Mouse (Mus musculus) heart, postnatal 25 days (tissue): ENCODE data around the gene Ccdc163. TPM values are rescaled to one million over a fixed set of nuclear protein-coding genes. Genes with fewer than 3 reads are reported as not detected.
A peak's percentile ranks its signal among the peaks of the same experiment; 100 is the strongest.
"Not testable (repeated sequence)": the region's sequence is repeated elsewhere in the genome, so short reads cannot be mapped to it uniquely, and the experiment has no call there.

ENCODE experiments used
- DNase-seq: peaks from one replicate; pipeline ENCODE4 v3.0.0; 2022; ENCODE audit warnings: low spot score
- intact Hi-C: fragments of 180-260 bp; cut with DNase I; formaldehyde crosslinking; loops from one replicate; pipeline ENCODE4 v1.15.1; 2025
- total RNA-seq, 2 experiments: library from RNA; stranded (reverse); gene quantifications; 2 replicates each; pipeline ENCODE4 v1.2.3; 2021

Ccdc163 gene
- 1 to 10 TPM; 5.5 to 5.6 TPM for total RNA-seq

DNA sequence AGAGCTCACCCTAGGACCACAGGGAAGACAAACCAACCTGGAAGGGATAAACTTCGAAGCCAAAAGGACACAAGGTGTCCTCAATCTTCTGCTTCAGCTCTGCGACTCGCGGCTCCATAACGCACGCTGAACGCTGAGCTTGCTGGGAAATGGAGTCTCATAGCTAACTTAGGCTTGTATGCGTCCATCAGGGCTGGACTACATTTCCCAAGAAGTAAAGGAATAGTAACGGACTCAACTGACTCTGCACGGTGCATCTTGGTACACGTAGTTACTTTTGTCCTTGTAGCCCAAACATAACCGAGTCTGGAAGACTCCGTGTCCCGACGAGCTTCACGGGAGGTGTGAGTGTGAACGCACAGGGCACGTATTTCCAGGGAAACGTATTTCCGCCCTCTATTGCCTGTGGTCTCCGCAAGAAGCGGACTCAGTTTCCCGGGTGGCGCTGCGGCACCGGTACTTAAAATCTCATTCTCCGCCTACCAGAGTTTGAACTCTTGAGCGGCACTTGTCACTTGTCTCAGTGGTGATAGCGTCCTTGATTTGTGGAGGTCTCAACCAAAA lies at the start of gene Ccdc163, which contains the start of gene Mmachc:
TSS of gene Ccdc163 (plus strand) at position 309 of the 564 bp plus-strand sequence.
TSS of gene Mmachc (minus strand) at position 206 of the 564 bp plus-strand sequence.
- intact Hi-C loops, result no loop called here
- peak; percentile 87 for DNase-seq

DNA sequence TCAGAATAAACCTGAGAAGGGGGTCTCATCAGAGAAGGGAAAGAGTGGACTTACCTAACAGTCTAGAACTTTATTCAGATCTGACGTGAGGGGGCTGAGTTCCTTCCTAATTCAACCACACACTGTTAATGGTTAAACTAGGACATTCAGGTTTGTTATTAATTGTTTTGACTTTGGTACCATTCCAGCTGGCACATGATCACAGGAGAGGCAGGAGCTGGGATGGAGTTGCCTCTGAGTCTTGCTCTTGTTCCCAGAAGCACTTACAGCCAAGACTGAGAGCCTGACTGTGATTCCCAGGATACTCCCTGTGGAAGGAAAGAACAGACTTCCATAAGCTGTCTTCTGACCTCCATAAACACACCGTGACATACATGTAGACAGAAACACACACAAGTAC lies 48.8 kb upstream of the Ccdc163 start:
- intact Hi-C loops, result no loop called here
- no peak for DNase-seq

DNA sequence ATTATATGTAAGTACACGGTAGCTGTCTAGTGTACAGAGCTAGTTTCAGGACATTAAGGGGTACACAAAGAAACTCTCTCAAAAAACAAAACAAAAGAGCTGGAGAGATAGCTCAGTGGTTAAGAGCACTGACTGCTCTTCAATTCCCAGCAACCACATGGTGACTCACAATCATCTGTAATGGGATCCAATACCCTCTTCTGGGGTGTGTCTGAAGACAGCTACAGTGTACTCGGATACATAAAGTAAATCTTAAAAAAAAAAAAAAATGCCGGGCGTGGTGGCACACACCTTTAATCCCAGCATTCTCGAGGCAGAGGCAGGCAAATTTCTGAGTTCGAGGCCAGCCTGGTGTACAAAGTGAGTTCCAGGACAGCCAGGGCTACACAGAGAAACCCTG lies 48.4 kb upstream of the Ccdc163 start:
- intact Hi-C loops, DNase-seq: not testable (repeated sequence)

DNA sequence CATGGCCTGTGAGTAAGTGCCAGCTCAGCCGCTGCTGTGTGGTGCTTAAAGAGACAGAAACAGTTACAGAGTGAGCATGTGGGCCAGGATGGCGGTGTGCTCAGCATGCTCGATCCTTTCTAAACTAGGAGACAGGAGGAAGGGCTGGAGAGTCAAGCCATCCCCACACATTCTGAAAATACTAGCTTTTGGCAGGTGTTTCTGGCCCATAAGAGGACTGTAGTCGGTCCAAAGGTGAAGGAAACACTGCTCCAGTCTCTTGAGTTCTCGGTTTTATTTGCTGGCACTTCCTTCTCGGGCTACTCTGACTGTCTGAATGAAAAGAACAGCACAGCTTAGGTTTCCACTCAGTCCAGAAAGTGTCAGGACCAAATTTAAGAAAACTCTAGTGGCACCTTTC lies 47.5 kb upstream of the Ccdc163 start:
- DNase-seq, result no peak
- intact Hi-C loops, result no loop called here

GRCm38 (mm10) chr4:116661998-116662397 lies 46.3 kb upstream of the Ccdc163 start:
- intact Hi-C loops, result no loop called here

GRCm38 (mm10) chr4:116666625-116667024 lies 41.7 kb upstream of the Ccdc163 start:
- intact Hi-C loops, result no loop called here
- no peak for DNase-seq

More at GRCm38 (mm10) chr4:116661998-116662397, 46.3 kb upstream of the Ccdc163 start:
- no peak for DNase-seq

- intact Hi-C loops, result no loop called here
- DNase-seq, result no peak
Measured at GRCm38 (mm10) chr4:116668145-116668544, 40.2 kb upstream of the Ccdc163 start.

- DNase-seq, result no peak
- intact Hi-C loops, result no loop called here
Measured at GRCm38 (mm10) chr4:116669291-116669690, 39.0 kb upstream of the Ccdc163 start.

DNA sequence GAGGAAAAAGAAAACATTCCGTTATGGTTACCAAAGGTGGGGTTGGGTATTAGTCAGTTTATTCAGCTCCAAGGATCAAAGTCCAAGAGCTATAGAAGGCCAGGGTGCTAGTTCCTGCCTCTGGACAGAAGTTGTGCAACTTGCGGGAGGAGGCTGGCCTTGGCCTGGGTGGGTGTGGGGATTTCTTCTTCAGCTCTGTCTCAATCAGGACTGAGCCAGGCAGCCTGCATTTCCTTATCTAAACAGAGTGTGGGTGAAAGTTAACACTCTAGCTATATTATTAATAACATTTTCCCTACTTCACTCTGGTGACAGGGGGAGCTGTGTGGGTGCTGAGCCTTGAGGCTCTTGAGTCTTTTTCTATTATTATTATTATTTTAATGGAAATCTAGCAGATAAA lies 35.5 kb upstream of the Ccdc163 start:
- DNase-seq, result no peak
- intact Hi-C loops, result no loop called here

- intact Hi-C loops, DNase-seq: not testable (repeated sequence)
Measured at GRCm38 (mm10) chr4:116674761-116675160, 33.5 kb upstream of the Ccdc163 start.

GRCm38 (mm10) chr4:116676027-116676426 lies 32.3 kb upstream of the Ccdc163 start:
- no peak for DNase-seq
- intact Hi-C loops, result no loop called here

DNA sequence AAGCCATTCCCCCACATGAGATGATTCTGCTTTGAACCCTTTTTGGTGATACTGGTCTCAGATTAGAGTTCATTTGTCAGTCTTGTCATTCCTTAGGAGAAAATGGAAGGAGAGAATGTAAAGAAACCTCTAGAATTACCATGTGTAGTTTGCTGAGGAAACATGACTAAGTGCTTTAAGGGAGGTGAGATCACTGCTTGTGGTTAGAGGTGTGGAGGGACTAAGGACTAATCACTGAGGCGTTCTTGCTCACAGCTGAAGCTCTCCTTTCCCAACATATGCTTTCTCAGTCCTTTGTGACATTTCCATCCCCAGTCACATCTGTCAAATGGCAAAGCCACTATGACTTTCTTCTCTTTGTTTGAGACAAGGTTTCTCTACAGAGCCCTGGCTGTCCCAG lies 30.5 kb upstream of the Ccdc163 start:
- intact Hi-C loops, result no loop called here

DNA sequence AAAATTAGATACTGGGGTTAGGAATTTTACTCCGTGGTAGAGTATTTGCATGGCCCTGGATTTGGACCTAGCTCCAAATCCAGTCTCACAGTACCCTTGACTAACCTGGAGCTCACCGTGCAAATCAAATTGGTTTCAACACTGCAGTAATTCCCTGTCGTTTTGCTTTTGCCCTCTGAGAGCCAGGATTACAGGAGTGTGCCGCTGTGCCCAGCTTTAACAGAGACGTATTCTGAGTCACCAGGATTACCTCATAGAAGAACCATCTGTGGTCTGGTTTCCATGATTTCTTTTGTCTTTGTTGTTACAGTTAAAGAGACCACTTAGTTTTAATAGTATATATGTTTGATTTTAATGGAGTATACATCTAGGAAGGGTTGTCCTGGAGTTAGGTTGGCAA lies 29.2 kb upstream of the Ccdc163 start:
- intact Hi-C loops, result no loop called here

More for the DNA sequence above, 30.5 kb upstream of the Ccdc163 start:
- DNase-seq, result no peak

GRCm38 (mm10) chr4:116680521-116680920 lies 27.8 kb upstream of the Ccdc163 start:
- DNase-seq, intact Hi-C loops: not testable (repeated sequence)

More for the DNA sequence above, 29.2 kb upstream of the Ccdc163 start:
- DNase-seq, result no peak

DNA sequence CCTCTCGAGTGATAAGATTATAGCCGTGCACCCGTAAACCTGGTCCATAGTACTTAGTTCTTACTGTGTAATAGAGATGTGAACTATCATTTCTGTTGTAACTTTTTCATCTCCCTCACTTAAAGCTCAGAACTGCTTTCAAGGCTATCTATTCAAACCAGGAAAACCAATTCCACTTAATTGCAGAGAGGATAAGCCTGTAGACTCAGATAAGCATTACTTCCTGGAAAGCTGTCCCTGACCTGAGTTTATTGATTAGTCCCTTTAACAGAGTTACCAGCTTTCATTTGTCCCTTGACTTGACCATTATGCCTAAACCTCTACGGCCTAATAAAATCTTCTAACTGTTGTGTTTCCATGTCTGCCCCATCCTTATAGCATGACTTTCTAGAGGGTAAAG lies 24.4 kb upstream of the Ccdc163 start:
- intact Hi-C loops, result no loop called here
- DNase-seq, result no peak

GRCm38 (mm10) chr4:116684665-116685064 lies 23.6 kb upstream of the Ccdc163 start:
- intact Hi-C loops, result loop anchor here (5.0 kb wide), 1 partner anchor 32 kb away; the partner anchor contains the start of gene Akr1a1
- no peak for DNase-seq

DNA sequence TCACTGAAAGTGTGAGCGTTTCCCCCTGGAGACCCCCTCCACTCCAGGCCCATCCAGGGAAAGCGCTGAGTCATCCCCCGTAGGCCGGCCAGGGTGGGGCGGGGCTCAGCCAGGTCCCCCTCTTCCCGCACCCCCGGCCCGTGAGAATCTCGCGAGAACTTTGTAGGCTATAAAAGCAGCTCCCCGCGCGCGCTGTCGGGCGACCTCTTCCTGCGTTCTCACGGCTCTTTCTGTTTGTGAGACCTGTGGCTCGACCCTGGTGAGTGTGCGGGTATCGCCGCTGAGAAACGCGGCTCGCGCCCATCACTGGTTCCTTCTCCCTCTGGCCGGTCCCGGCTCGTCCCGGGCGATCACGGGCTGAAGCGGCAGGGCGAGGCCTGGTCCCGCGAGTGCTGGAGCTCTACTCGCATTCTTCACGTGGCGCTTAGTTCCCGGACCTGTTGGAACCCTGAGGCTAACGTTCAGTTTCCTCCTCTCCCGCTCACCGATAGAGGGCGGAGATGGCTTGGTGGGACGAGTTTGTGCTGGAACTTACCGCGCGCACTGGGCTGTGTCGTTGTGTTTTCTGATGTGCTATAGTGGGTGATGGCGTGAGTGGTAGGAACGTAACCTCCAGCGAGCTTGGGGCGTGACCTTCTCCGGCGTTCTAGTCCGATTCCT lies 22.8 kb upstream of the Ccdc163 start, which contains the start of gene Prdx1:
TSS of gene Prdx1 (plus strand) at position 143 of the 660 bp plus-strand sequence.
- DNase-seq, result peak; percentile 92
- intact Hi-C loops, result loop anchor here (5.0 kb wide), 1 partner anchor 33 kb away; the partner anchor contains the start of gene Akr1a1

DNA sequence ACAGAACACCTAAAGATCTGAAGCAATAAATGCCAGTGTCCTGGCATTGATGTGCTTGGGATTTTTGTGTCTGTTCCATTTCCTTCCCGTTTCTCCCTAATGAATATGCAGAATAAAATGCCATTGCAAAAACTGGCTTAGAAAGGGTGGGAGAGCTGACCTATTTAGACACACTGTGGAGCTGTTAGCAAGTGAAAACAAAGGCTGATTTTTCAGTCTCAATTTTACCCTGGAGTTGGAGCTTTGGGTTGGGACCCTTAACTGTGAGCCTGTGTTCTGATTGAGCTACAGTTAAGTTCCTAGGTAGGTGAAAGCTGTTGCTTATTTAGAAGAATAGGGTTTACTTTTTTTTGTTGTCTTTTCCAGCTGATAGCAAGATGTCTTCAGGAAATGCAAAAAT lies 21.3 kb upstream of the Ccdc163 start:
- intact Hi-C loops, result loop anchor here (5.0 kb wide), 1 partner anchor 35 kb away; the partner anchor contains the start of gene Akr1a1
- no peak for DNase-seq

DNA sequence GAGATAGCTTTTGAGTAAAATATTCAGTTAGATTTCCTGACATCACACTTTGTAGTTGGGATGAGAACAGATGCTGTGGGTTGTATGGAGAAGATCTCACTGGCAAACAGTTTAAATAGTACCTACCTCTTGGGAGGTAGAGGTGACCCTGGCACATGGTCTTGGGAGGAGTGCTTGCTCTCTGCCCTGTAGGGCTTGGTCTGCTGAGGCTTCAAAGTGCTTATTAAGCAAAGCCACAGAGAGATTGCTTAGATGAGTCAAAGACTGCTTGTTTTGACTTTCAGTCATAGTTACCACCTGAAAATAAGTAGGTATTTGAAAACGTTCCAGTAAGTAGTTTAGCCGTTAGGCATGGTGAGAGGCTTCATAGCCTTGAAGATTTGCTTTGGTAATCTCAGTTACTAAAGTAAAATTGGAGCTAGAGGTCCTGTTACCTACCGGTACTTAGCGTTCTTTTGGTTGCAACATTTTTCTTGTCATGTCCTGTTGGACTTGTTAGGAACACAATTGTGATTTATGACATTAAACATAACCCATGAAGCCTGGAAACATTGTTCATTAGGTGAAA lies 18.9 kb upstream of the Ccdc163 start:
- DNase-seq, result no peak
- intact Hi-C loops, result loop anchor here (5.0 kb wide), 1 partner anchor 37 kb away; the partner anchor contains the start of gene Akr1a1

DNA sequence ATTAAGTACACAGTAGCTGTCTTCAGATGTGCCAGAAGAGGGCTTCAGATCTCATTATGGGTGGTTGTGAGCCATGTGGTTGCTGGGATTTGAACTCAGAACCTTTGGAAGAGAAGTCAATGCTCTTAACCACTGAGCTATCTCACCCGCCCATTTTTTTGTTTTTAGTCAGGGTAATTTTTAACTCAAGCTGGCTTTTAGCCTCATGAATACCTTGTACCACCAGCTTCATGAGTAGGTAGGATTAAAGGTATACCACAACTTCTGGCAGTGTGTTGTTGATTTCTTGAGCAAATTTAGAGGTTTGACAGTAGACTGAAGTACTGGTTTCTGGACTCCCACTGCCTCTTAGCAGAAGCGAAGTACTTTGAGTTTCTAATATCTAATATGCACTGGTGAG lies 16.2 kb upstream of the Ccdc163 start:
- DNase-seq, result no peak

DNA sequence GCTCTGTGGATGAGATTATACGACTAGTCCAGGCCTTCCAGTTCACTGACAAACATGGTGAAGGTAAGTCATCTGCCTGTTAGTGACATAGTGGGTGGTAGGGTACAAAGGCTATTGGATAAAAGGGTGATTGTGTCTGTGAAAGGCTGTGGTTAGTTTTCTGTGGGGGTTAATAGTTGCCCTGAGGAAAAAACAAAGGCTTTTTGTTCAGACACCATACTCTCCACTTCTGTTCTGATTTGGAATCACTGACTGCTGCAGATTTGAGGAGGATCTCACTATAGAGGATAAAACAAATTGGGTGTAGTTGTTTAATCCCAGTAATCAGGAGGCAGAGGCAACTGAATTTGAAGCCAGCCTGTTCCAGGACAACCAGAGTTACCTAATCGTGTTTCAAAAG lies 14.5 kb upstream of the Ccdc163 start:
- intact Hi-C loops, result no loop called here
- DNase-seq, result no peak

More for the DNA sequence above, 16.2 kb upstream of the Ccdc163 start:
- intact Hi-C loops, result no loop called here
